Mouse (Mus musculus) kidney, embryonic 14.5 days (tissue): ENCODE measurements around the gene Lars2. TPM values are rescaled to one million over a fixed set of nuclear protein-coding genes. Genes with fewer than 3 reads are reported as not detected.
"Not testable (repeated sequence)": the region's sequence is repeated elsewhere in the genome, so short reads cannot be mapped to it uniquely, and the experiment has no call there.

Source experiments
- ATAC-seq: fragments of 200-750 bp; cut with Nextera tagmentation; 2 replicates; pipeline ENCODE4 v1.8.0; 2017; ENCODE audit warnings: moderate number of reproducible peaks, mild to moderate bottlenecking, moderate TSS enrichment, moderate library complexity; ENCODE audit not compliant: low FRiP score, low TSS enrichment
- H3K27ac ChIP-seq: fragments of 300-500 bp; sonication (generic); 2 replicates; pipeline ENCODE4 v1.5.1; 2014; ENCODE audit warnings: low read depth, mild to moderate bottlenecking, low read length, moderate library complexity, mixed read lengths
- H3K27me3 ChIP-seq: fragments of 300-500 bp; sonication (generic); 2 replicates; pipeline ENCODE4 v1.6.1; 2014; ENCODE audit warnings: mild to moderate bottlenecking, low read length; ENCODE audit not compliant: control insufficient read depth, insufficient read depth
- H3K36me3 ChIP-seq: fragments of 300-500 bp; sonication (generic); 2 replicates; pipeline ENCODE4 v1.6.1; 2014; ENCODE audit warnings: low read length, mixed read lengths; ENCODE audit not compliant: control insufficient read depth, insufficient read depth
- H3K4me1 ChIP-seq: fragments of 300-500 bp; sonication (generic); 2 replicates; pipeline ENCODE4 v1.6.1; 2014; ENCODE audit warnings: low read length, mixed read lengths; ENCODE audit not compliant: control insufficient read depth, insufficient read depth
- H3K4me2 ChIP-seq: fragments of 300-500 bp; sonication (generic); replicated peaks from 2 replicates; pipeline ENCODE4 v1.6.1; 2014; ENCODE audit warnings: low read depth, mild to moderate bottlenecking, low read length
- H3K4me3 ChIP-seq: fragments of 300-500 bp; sonication (generic); 2 replicates; pipeline ENCODE4 v1.5.1; 2014; ENCODE audit warnings: mild to moderate bottlenecking, low read length
- H3K9ac ChIP-seq: fragments of 300-500 bp; sonication (generic); 2 replicates; pipeline ENCODE4 v1.6.1; 2014; ENCODE audit warnings: low read depth, mild to moderate bottlenecking, low read length, moderate library complexity
- H3K9me3 ChIP-seq: fragments of 300-500 bp; sonication (generic); 2 replicates; pipeline ENCODE4 v1.6.1; 2016; ENCODE audit warnings: low read length; ENCODE audit not compliant: control insufficient read depth
- WGBS: fragments of 180-500 bp; shearing (Covaris S2); extraction: QIAGEN DNeasy Blood & Tissue Kit; methylation state at CpG from one replicate; pipeline ENCODE4 v1.1.7; 2014; 5-methylcytosine and 5-hydroxymethylcytosine counted together
- polyA plus RNA-seq: library from polyadenylated mRNA; unstranded; fragments of >200 nt; fragmentation: Nextera tagmentation; extraction: Ambion mirVana; gene quantifications from 2 replicates; pipeline ENCODE4 v1.2.1, GENCODE M21; 2014

Lars2 gene
- polyA plus RNA-seq, 1 experiment from 2014 or later = 1,448 TPM

- no peaks in the 10 kb centered on the region for H3K27me3 ChIP-seq
- 91% methylated on average over 4 of the region's 4 CpGs for WGBS
- no peak overlapping the region for H3K9ac ChIP-seq
- H3K27ac ChIP-seq = no peak overlapping the region
- H3K9me3 ChIP-seq = no peaks in the 10 kb centered on the region
- H3K4me3 ChIP-seq = no peak overlapping the region
- no peak overlapping the region for H3K4me2 ChIP-seq
- peaks cover 5% of the 10 kb centered on the region; the same call in 1 of the 2 replicates for H3K36me3 ChIP-seq
- ATAC-seq = no peak
- no peaks in the 10 kb centered on the region for H3K4me1 ChIP-seq
These were observed 63.1 kb downstream of the Lars2 start for GRCm38 (mm10) chr9:123429863-123430262.

GRCm38 (mm10) chr9:123430973-123431372, 64.2 kb downstream of the Lars2 start:
- H3K36me3 ChIP-seq = peaks cover 8% of the 10 kb centered on the region; the same call in 1 of the 2 replicates
- no peaks in the 10 kb centered on the region for H3K9me3 ChIP-seq
- H3K4me2 ChIP-seq = no peak overlapping the region
- no peak for ATAC-seq
- H3K4me1 ChIP-seq = no peaks in the 10 kb centered on the region
- no peaks in the 10 kb centered on the region for H3K27me3 ChIP-seq
- H3K9ac ChIP-seq = no peak overlapping the region
- H3K27ac ChIP-seq = no peak overlapping the region
- H3K4me3 ChIP-seq = no peak overlapping the region

GRCm38 (mm10) chr9:123438223-123438622, 71.5 kb downstream of the Lars2 start:
- no peak overlapping the region for H3K27ac ChIP-seq
- H3K4me1 ChIP-seq = no peaks in the 10 kb centered on the region
- ATAC-seq = no peak
- no peak overlapping the region for H3K4me2 ChIP-seq
- 87% methylated on average over 2 of the region's 2 CpGs for WGBS
- no peak overlapping the region for H3K9ac ChIP-seq
- no peak overlapping the region for H3K4me3 ChIP-seq
- H3K27me3 ChIP-seq = no peaks in the 10 kb centered on the region
- H3K9me3 ChIP-seq = no peaks in the 10 kb centered on the region
- peaks cover 28% of the 10 kb centered on the region for H3K36me3 ChIP-seq

GRCm38 (mm10) chr9:123440230-123441058, 73.7 kb downstream of the Lars2 start:
- Histone ChIP-seq H3K27me3 (no peaks in the 10 kb centered on the region), H3K36me3 (peaks cover 23% of the 10 kb centered on the region), H3K27ac (no peak overlapping the region), H3K4me2 (no peak overlapping the region), H3K4me1 (no peaks in the 10 kb centered on the region), H3K4me3 (no peak overlapping the region), H3K9ac (no peak overlapping the region), H3K9me3 (no peaks in the 10 kb centered on the region)
- ATAC-seq = no peak
- whole genome bisulfite sequencing = 73% methylated on average over 5 of the region's 5 CpGs

- H3K27ac ChIP-seq, H3K4me1 ChIP-seq, H3K9me3 ChIP-seq, ATAC-seq, H3K4me3 ChIP-seq, H3K4me2 ChIP-seq, H3K36me3 ChIP-seq, H3K9ac ChIP-seq, H3K27me3 ChIP-seq: not testable (repeated sequence)
- 98% methylated on average over 2 of the region's 3 CpGs for WGBS
These were observed 80.4 kb downstream of the Lars2 start for GRCm38 (mm10) chr9:123447101-123447500.

GRCm38 (mm10) chr9:123448594-123448993, 81.9 kb downstream of the Lars2 start:
- Histone ChIP-seq H3K36me3 (0 out of 2 replicates have a peak, but pooled peaks cover 6% of the 10 kb centered on the region), H3K27me3 (no peaks in the 10 kb centered on the region), H3K27ac (no peak overlapping the region), H3K9ac (no peak overlapping the region), H3K9me3 (no peaks in the 10 kb centered on the region), H3K4me3 (no peak overlapping the region), H3K4me2 (no peak overlapping the region), H3K4me1 (no peaks in the 10 kb centered on the region)
- no peak for ATAC-seq

GRCm38 (mm10) chr9:123450174-123450573, 83.4 kb downstream of the Lars2 start:
- no peak overlapping the region for H3K4me3 ChIP-seq
- ATAC-seq = no peak
- H3K9me3 ChIP-seq = no peaks in the 10 kb centered on the region
- no peaks in the 10 kb centered on the region for H3K27me3 ChIP-seq
- H3K4me2 ChIP-seq = no peak overlapping the region
- H3K4me1 ChIP-seq = no peaks in the 10 kb centered on the region
- no peak overlapping the region for H3K9ac ChIP-seq
- WGBS = 49% methylated on average over 2 of the region's 2 CpGs
- H3K36me3 ChIP-seq = 0 out of 2 replicates have a peak, but pooled peaks cover 6% of the 10 kb centered on the region
- no peak overlapping the region for H3K27ac ChIP-seq

GRCm38 (mm10) chr9:123451772-123452171, 85.0 kb downstream of the Lars2 start:
- H3K4me2 ChIP-seq = no peak overlapping the region
- no peak overlapping the region for H3K4me3 ChIP-seq
- H3K27ac ChIP-seq = no peak overlapping the region
- 73% methylated on average over 3 of the region's 3 CpGs for WGBS
- no peak for ATAC-seq
- H3K9ac ChIP-seq = no peak overlapping the region
- H3K4me1 ChIP-seq = 0 out of 2 replicates have a peak, but pooled peaks cover 4% of the 10 kb centered on the region
- 0 out of 2 replicates have a peak, but pooled peaks cover 6% of the 10 kb centered on the region for H3K36me3 ChIP-seq
- no peaks in the 10 kb centered on the region for H3K9me3 ChIP-seq
- no peaks in the 10 kb centered on the region for H3K27me3 ChIP-seq
